Mouse (Mus musculus) layer of hippocampus, adult 11-12 months (tissue): ENCODE measurements around the gene Cep164.
A peak's percentile ranks its signal among the peaks of the same experiment; 100 is the strongest.
"Not testable (repeated sequence)": the region's sequence is repeated elsewhere in the genome, so short reads cannot be mapped to it uniquely, and the experiment has no call there.

Source experiments
- DNase-seq: peaks from one replicate; pipeline ENCODE4 v3.0.0; 2022; ENCODE audit warnings: low spot score

Gene Cep164

GRCm38 (mm10) chr9:45828291-45828963 is at the start of gene Cep164:
Gene Cep164 (minus strand): TSS chr9:45828691.
- peak; percentile 89 for DNase-seq

- no peak for DNase-seq
Observed at GRCm38 (mm10) chr9:45877928-45878327, 49.4 kb upstream of the Cep164 start.

- DNase-seq = no peak
Observed at GRCm38 (mm10) chr9:45870265-45870664, 41.8 kb upstream of the Cep164 start.

- DNase-seq = no peak
Observed at GRCm38 (mm10) chr9:45869181-45869580, 40.7 kb upstream of the Cep164 start.

- no peak for DNase-seq
Observed at GRCm38 (mm10) chr9:45861813-45862212, 33.3 kb upstream of the Cep164 start.

- no peak for DNase-seq
Observed at GRCm38 (mm10) chr9:45859364-45859763, 30.9 kb upstream of the Cep164 start.

GRCm38 (mm10) chr9:45854136-45854535 is 25.6 kb upstream of the Cep164 start:
- no peak for DNase-seq

GRCm38 (mm10) chr9:45853695-45854094 is 25.2 kb upstream of the Cep164 start:
- DNase-seq = no peak

GRCm38 (mm10) chr9:45851776-45852175 is 23.3 kb upstream of the Cep164 start:
- no peak for DNase-seq

- DNase-seq = no peak
Observed at GRCm38 (mm10) chr9:45851330-45851729, 22.8 kb upstream of the Cep164 start.

GRCm38 (mm10) chr9:45850528-45851155 is 22.2 kb upstream of the Cep164 start:
- DNase-seq = no peak

- DNase-seq = no peak
Observed at GRCm38 (mm10) chr9:45849528-45850408, 21.3 kb upstream of the Cep164 start.

- no peak for DNase-seq
Observed at GRCm38 (mm10) chr9:45846891-45847460, 18.5 kb upstream of the Cep164 start.

- DNase-seq = not testable (repeated sequence)
Observed at GRCm38 (mm10) chr9:45846176-45846575, 17.7 kb upstream of the Cep164 start.

GRCm38 (mm10) chr9:45845541-45845940 is 17.1 kb upstream of the Cep164 start:
- DNase-seq = no peak

GRCm38 (mm10) chr9:45843780-45844179 is 15.3 kb upstream of the Cep164 start:
- DNase-seq = no peak

GRCm38 (mm10) chr9:45843007-45843406 is 14.5 kb upstream of the Cep164 start:
- no peak for DNase-seq

GRCm38 (mm10) chr9:45841458-45841857 is 13.0 kb upstream of the Cep164 start:
- DNase-seq = no peak

- no peak for DNase-seq
Observed at GRCm38 (mm10) chr9:45840331-45840730, 11.8 kb upstream of the Cep164 start.

- DNase-seq = no peak
Observed at GRCm38 (mm10) chr9:45839982-45840300, 11.4 kb upstream of the Cep164 start.

GRCm38 (mm10) chr9:45839139-45839981 is 10.9 kb upstream of the Cep164 start:
- no peak for DNase-seq
